Mouse (Mus musculus): Measurements from ENCODE around the gene Sytl1. TPM values are rescaled to one million over a fixed set of nuclear protein-coding genes. Genes with fewer than 3 reads are reported as not detected.

Gene Sytl1
- total and polyA plus RNA-seq, 3 experiments = 0.08 to 0.31 TPM; not detected in 1

DNA sequence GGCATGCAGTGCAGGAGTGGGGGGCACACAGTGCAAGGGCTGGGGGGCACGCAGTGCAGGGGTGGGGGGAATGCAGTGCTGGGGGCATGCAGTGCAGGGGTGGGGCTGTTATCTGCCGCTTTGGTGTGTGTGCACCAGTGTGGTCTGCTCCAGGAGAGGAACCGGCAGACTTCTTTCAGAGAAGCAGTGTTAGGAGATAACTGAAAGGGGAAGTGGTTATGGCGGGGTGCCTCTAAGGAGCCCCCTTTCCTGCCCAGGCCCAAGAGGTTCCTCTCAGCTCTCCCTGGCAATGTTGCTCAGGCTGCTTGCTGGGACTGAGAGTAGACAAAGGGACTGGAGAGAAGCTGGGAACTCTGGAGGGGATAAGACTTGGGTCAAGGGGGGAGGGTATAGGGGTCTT, 25.0 kb downstream of the Sytl1 start (continued):
- TF ChIP-seq TBP (IDR thresholded peaks at IDR 0.05; ENCODE audit: low read depth, low read length) = 0 out of 2 replicates have a peak, but pooled peaks have one; percentile 47
- no peak for TF ChIP-seq ZNF384 (IDR thresholded peaks at IDR 0.05; ENCODE audit: low read depth, low read length)
- no peak for TF ChIP-seq CHD1 (IDR thresholded peaks at IDR 0.05; ENCODE audit: low read depth, low read length)
- peak; percentile 54 for TF ChIP-seq CHD2 (IDR thresholded peaks at IDR 0.05; ENCODE audit: low read length)
- peak; percentile 96 to 99 for TF ChIP-seq EP300 (IDR thresholded peaks at IDR 0.05; ENCODE audit: low read depth in 1 of 2, low read length in 2 of 2)
- TF ChIP-seq TCF12 (IDR thresholded peaks at IDR 0.05; ENCODE audit: low read depth, low read length) = peak; percentile 92
- TF ChIP-seq POLR2AphosphoS2 (IDR thresholded peaks at IDR 0.05; ENCODE audit: low read length) = no peak
- peak; percentile 94 for TF ChIP-seq GATA1 (IDR thresholded peaks at IDR 0.05; ENCODE audit: low read depth, low read length)
- TF ChIP-seq MAZ (IDR thresholded peaks at IDR 0.05; ENCODE audit: low read depth, low read length) = peak; percentile 97
- TF ChIP-seq E2F4 (IDR thresholded peaks at IDR 0.05; ENCODE audit: borderline replicate concordance, low read depth, low read length) = no peak
- TF ChIP-seq RAD21 (IDR thresholded peaks at IDR 0.05; ENCODE audit: low read depth, low read length) = no peak
- peak; percentile 84 for TF ChIP-seq TAL1 (IDR thresholded peaks at IDR 0.05; ENCODE audit: low read length)
- no peak for TF ChIP-seq POLR2AphosphoS5 (IDR thresholded peaks at IDR 0.05; ENCODE audit: borderline replicate concordance, low read depth, low read length)
- no peak for TF ChIP-seq UBTF (IDR thresholded peaks at IDR 0.05; ENCODE audit: borderline replicate concordance, insufficient read depth, low read depth, low read length)
- no peak for TF ChIP-seq ZC3H11A (IDR thresholded peaks at IDR 0.05; ENCODE audit: low read depth, low read length)
- no peak for TF ChIP-seq KAT2A (conservative IDR thresholded peaks at IDR 0.05; ENCODE audit: low read depth, low read length)
- no peak for TF ChIP-seq MAFK (IDR thresholded peaks at IDR 0.05; ENCODE audit: borderline replicate concordance, low read depth, low read length)
- TF ChIP-seq SIN3A (IDR thresholded peaks at IDR 0.05; ENCODE audit: low read length) = peak; percentile 84
- no peak for TF ChIP-seq MEF2A (IDR thresholded peaks at IDR 0.05; ENCODE audit: extremely low read depth, insufficient replicate concordance, low read depth, low read length, poor library complexity, severe bottlenecking)
- no peak for TF ChIP-seq USF2 (IDR thresholded peaks at IDR 0.05; ENCODE audit: borderline replicate concordance in 1 of 2, insufficient read depth in 1 of 2, low read depth in 1 of 2, low read length in 2 of 2)
- peak; percentile 35; the same call in 1 of the 2 replicates for TF ChIP-seq MXI1 (IDR thresholded peaks at IDR 0.05; ENCODE audit: low read depth, low read length)
- TF ChIP-seq HCFC1 (IDR thresholded peaks at IDR 0.05; ENCODE audit: low read depth, low read length) = no peak; the same call in 1 of the 2 replicates

GRCm38 (mm10) chr4:133235415-133235814, 27.5 kb downstream of the Sytl1 start:
- peaks cover 0 to 22% of the 10 kb centered on the region in 2 experiments; a peak in 3 of 4 replicates for H3K4me1 ChIP-seq (ENCODE audit: control insufficient read depth in 1 of 2, insufficient read depth in 2 of 2, low read length in 2 of 2)
- H3K9me3 ChIP-seq (replicated peaks; ENCODE audit: insufficient read depth, low read length) = no peaks in the 10 kb centered on the region
- H3K27me3 ChIP-seq (ENCODE audit: control insufficient read depth in 1 of 2, insufficient read depth in 2 of 2, low read length in 2 of 2) = no peaks in the 10 kb centered on the region
- peak; percentile 37 for DNase-seq (ENCODE audit: low read depth, low spot score)
- no peak overlapping the region for H3K9ac ChIP-seq (ENCODE audit: control insufficient read depth, low read depth, low read length, poor library complexity, severe bottlenecking)
- peak; percentile 28; the same call in 1 of the 2 replicates for TF ChIP-seq SMC3 (IDR thresholded peaks at IDR 0.05; ENCODE audit: low read depth, low read length)
- peak in 2 of 3 experiments; percentile 20 to 27; a peak in 1 of 6 replicates for TF ChIP-seq CTCF (IDR thresholded peaks at IDR 0.05 in 2 of 3, conservative IDR thresholded peaks at IDR 0.05 in 1 of 3; ENCODE audit: control insufficient read depth in 1 of 3, insufficient read depth in 1 of 3, low read depth in 2 of 3, low read length in 3 of 3, poor library complexity in 1 of 3, severe bottlenecking in 1 of 3)
- TF ChIP-seq MAZ (IDR thresholded peaks at IDR 0.05; ENCODE audit: low read depth, low read length) = no peak
- no peak overlapping the region for H3K27ac ChIP-seq (ENCODE audit: control insufficient read depth, low read depth, low read length)
- H3K36me3 ChIP-seq (ENCODE audit: control insufficient read depth in 1 of 2, insufficient read depth in 2 of 2, low read length in 2 of 2) = peaks cover 0 to 13% of the 10 kb centered on the region in 2 experiments; a peak in 2 of 4 replicates
- no peak overlapping the region for H3K4me3 ChIP-seq (ENCODE audit: control insufficient read depth in 1 of 2, insufficient read depth in 1 of 2, low read depth in 2 of 2, low read length in 2 of 2)
- H3K79me2 ChIP-seq (ENCODE audit: control insufficient read depth, insufficient read depth, low read length, poor library complexity) = peaks cover 2% of the 10 kb centered on the region
